Mouse (Mus musculus) T-helper 17 cell (primary cell): ENCODE measurements at regions not wholly inside any gene's neighbourhood (a gene's known extent, or its start where the extent isn't known, plus 50 kb on each side); places are given as distances from the start of the nearest gene placed in this dataset.

Experiments
- in situ Hi-C, 2 experiments: fragments of 300-600 bp; cut with MboI, MseI; formaldehyde crosslinking; loops; 1 replicate in 1 of 2; 2 replicates in 1 of 2; pipeline ENCODE4 v1.15.1; 2025; ENCODE audit warnings: high pct_unique_total_duplicates in 2 of 2

- in situ Hi-C loops, result no loop called here
Measured at GRCm38 (mm10) chr3:66518289-66518688, 221.7 kb upstream of the Veph1 start.

- in situ Hi-C loops, result no loop called here
Measured at GRCm38 (mm10) chr3:66515773-66516406, 219.3 kb upstream of the Veph1 start.

DNA sequence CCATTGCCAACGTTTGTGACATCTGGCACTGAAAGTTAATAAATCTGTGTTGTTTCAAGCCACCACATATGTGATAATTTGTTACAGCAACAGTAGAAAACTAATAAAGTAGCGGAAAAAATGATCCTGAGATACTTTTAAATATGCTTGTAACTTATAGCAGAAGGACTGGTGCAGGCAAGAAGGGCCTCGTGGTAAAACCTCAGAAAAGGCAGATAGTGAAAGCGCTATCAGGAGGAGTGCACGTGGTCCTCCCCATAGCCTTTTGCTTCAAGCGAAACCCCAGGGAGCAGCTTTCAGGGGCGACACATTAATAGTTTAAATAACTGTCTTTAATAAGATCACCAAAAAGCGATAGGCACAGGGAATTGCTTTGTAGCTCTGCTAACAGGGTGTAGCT is 217.9 kb upstream of the Veph1 start:
- in situ Hi-C loops, result no loop called here

DNA sequence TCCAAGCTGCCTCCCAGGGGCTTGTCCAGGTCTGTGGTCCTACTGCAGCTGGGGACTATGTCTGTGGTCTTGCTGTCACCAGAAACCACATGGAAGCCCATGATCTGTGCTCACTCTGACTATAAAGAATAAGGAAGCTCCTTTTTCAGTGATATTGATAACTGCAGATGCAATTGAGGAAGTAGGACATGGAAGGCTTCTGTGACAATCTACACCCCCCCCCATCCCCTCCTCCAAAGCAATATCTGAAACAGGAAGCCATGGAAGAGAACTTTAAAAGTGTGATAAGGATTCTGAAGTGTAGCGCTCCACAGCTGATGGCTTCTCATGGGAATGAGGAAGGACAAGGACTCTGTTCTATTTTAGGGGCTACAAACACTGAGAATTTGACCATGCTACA is 215.8 kb upstream of the Veph1 start:
- in situ Hi-C loops, result no loop called here

DNA sequence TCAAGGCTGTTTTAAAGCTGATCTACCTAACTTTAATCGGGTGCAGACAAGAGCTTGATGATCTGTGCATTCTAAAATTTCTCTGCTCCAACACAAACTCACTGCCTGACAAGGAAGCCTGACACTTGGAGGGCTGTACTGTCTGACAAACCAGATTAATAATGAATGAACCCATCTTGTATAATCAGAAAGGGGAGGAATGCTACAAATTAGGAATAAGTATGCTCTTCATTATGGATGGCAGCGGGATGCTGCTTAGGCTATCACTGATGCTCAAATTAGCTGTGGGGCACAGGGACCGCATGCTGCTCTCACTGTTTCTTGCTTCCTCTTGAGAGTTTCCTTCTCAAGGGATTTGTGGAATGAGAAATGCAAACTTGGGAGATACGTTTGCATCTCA is 213.8 kb upstream of the Veph1 start:
- in situ Hi-C loops, result no loop called here

GRCm38 (mm10) chr3:66506125-66506524 is 209.5 kb upstream of the Veph1 start:
- in situ Hi-C loops, result no loop called here

- in situ Hi-C loops, result no loop called here
Measured at GRCm38 (mm10) chr3:66505476-66506076, 208.9 kb upstream of the Veph1 start.

GRCm38 (mm10) chr3:66504717-66505116 is 208.1 kb upstream of the Veph1 start:
- in situ Hi-C loops, result no loop called here

- in situ Hi-C loops, result no loop called here
Measured at GRCm38 (mm10) chr3:66503615-66504014, 207.0 kb upstream of the Veph1 start.

- in situ Hi-C loops, result no loop called here
Measured at GRCm38 (mm10) chr3:66501865-66502264, 205.2 kb upstream of the Veph1 start.

DNA sequence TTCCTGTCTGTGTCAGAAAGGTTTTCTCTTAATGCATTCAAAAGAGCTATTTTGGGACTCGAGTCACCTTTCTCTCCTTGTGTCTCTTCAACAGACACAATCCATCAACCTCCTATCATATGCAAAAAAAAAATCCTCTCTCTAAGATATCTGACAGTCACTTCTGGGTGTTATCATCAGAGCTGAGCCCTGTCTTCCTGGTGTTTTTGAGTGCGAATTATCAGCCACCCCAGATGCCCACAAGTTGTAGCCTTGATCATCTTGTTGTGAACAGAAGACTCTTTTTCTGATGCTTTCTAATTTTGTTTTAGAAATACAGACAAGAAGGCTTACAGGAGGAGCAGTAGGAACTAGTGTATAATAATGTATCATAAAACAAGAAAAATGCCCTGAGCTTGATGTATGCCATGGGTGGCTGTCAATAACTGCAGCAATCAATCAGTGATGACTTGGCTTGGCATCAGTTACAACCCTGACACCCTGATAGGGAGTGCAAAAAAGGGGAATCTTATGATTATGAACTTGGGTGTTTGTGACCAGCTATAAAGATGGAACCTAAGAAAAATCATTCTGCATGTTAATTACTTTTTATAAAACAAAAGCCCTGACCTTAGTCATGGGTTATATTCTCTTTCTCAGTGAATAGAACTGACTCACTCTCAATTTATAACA is 197.9 kb upstream of the Veph1 start:
- in situ Hi-C loops, result no loop called here

DNA sequence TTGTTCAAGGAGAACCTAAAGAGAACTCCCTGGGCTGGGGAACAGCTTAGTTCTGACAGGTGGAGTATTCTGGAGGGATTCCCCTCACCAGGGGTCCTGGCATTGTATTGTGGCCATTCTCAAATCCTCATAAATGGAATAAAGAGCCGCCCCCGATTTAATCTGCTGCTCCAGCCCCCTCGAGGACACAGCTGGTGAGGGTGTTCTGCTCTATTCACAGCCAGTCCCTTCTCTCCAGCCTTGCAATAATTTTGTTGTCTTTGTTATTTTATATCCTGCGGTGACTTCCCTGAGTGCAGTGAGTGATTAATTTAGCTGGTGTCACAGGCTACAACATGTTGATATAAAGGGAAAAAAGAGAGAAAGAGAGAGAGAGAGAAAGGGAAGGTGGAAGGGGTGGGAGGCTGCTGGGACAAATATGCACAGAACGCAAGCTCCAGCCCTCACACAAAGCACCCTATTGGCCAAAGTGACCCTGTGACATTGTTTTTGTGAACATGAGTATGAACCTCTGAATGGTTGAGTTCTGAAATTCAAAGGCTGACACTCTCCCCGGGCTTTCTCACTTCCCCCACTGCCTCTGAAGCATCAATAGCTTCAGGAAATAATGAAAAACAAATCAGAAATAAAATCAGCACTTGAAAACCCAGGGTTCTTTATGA is 194.2 kb upstream of the Veph1 start:
- in situ Hi-C loops, result no loop called here

DNA sequence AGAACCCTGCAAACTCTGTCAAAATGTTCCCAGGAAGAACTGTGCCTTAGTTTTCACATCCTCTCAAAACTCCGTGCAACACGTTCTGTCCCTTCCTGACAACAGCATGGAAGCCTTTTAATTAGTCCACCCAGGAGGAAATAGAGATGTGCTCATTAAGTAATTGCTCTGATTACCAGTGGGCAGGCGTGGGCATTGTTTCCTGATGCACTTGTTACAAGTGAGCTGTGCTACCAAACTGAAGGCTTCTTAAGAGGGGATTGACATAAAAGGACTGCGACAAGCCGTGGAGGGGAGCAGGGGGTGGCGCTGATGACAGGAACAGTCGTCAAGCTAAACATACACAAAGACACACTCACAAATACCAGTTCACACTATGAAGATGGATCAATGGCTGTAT is 192.1 kb upstream of the Veph1 start:
- in situ Hi-C loops, result no loop called here

DNA sequence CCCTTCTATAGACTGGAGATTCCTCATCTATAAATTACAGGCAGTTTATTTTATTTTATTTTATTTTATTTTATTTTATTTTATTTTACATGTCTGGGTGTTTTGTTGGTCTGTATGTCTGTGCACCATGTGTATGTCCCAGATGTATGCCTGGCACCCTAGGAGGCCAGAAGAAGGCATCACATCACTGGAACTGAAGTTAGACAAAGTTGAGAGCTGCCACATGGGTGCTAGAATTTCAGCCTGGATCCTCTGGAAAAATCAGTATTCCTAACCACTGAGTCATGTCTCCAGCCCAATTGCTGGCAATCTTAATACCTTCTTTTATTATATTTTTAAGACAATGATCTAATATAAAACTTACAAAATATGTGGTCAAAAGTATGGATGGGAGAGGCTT is 190.0 kb upstream of the Veph1 start:
- in situ Hi-C loops, result no loop called here

DNA sequence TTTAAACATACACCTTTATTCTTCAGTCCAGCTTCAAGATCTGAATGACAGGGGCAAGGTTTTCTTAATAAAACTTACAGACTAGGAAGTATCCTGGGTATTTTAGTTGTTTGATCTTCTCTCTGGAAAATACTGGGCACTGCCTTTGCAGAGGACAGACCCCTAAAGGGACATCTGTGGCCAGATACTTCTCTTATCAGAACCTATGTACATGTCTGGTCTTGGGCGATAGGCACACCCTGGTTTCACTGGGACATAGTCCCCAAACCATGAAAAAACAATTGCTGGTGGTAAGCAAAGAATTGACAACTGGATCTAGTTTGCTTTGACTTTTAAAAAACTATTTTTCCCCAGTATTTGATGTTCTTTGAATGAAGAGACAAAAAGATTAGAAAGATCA is 189.5 kb upstream of the Veph1 start:
- in situ Hi-C loops, result no loop called here

- in situ Hi-C loops, result no loop called here
Measured at GRCm38 (mm10) chr3:66480718-66481117, 184.1 kb upstream of the Veph1 start.

- in situ Hi-C loops, result no loop called here
Measured at GRCm38 (mm10) chr3:66479266-66479665, 182.6 kb upstream of the Veph1 start.

GRCm38 (mm10) chr3:66466321-66466720 is 169.7 kb upstream of the Veph1 start:
- in situ Hi-C loops, result no loop called here

DNA sequence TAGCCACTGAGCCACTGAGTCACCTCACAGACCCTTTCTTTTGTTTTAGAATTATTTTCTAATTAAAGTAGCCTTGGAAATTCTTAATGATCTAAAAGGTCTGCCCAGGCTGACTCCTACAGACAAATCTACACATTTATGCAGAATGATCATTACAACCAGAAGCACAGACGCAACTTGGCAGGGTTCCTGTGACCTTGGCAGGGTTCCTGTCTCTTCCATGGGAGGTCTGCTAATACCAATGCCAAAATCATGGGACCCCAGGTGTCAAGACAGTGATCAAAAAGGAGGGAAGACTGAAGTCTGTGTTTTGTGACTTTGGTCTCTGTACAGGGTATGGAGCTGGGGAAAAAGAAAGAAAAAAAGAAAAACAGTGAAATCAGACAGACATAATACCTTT is 168.7 kb upstream of the Veph1 start:
- in situ Hi-C loops, result no loop called here

DNA sequence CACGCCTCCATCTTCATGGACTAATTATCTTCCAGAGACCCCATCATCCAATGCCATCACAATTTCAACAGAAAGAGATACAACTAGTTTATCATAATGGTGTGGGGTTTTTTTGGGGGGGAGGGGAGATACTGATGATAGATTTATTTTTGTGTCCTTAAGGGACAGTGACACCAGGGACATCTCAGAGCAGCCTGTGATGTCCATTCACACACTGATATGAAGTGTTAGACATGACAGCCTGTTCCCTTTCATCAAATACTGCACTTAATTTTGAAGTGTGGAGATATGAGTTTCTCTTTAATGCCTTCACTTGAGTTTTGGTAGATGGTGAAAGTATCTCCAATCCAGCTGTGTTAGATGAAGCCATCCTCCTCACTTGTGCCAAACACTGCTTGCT is 165.7 kb upstream of the Veph1 start:
- in situ Hi-C loops, result no loop called here

GRCm38 (mm10) chr3:66446274-66447159 is 149.9 kb upstream of the Veph1 start:
- in situ Hi-C loops, result no loop called here

GRCm38 (mm10) chr3:66433216-66433615 is 136.6 kb upstream of the Veph1 start:
- in situ Hi-C loops, result no loop called here
